ENCODE assay signal across 8 mouse cellular contexts in the genomic region with DNA sequence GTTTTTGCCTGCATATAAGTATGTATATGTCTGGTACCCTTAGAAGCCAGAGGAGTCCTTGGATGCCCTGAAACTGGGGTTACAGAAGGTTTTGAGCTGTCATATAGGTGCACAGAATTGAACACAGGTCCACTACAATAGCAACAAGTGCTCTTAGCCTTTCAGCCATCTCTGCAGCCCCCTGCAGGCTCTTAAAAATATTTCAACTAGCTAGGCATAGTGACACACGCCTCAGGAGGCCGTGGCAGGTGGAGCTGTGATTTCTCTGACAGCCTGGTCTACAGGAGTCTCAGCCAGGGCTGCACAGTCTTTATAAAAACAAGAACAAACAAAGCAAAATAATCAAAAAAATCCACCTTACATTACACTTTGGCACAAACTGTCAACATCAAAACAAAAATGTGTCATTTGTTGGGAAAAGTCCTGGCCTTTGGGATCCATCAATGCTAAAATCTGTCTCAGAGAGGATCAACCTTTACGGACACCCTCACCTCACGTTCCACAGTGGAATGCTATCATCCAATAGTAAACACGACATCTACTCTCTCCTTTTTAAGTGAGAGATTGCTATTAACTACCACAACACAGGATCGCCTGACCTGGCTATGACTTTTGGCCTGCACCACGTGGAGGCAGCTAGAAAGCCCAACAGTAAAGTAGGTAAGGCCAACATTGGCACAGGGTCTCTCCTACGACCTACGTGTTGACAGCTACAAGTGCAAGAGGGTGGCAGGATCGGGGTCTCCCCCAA. TPM values are rescaled to one million over a fixed set of nuclear protein-coding genes. Genes with fewer than 3 reads are reported as not detected.
DNase-seq lines count a peak whose midpoint lies in the region; ATAC-seq and TF ChIP-seq lines count a peak whose summit lies in the region.

No protein-coding gene starts in this region.

- peaks cover 18% of the 10 kb centered on the region for H3K36me3 ChIP-seq in heart, embryonic 15.5 days
- H3K36me3 ChIP-seq in limb, embryonic 12.5 days = peaks cover 31% of the 10 kb centered on the region
- H3K36me3 ChIP-seq in midbrain, postnatal 0 days (ENCODE audit: insufficient read depth, low read length) = peaks cover 10% of the 10 kb centered on the region

- intact Hi-C loops in heart, postnatal 25 days (cut with DNase I) = no loop called here

- no peaks in the 10 kb centered on the region for H3K27me3 ChIP-seq in heart, embryonic 15.5 days
- H3K27me3 ChIP-seq in limb, embryonic 12.5 days = no peaks in the 10 kb centered on the region
- H3K27me3 ChIP-seq in midbrain, postnatal 0 days (ENCODE audit: insufficient read depth, low read length) = no peaks in the 10 kb centered on the region

- WGBS in heart, embryonic 15.5 days = 2% methylated on average over 10 of the region's 10 CpGs
- 3% methylated on average over 10 of the region's 10 CpGs for WGBS in limb, embryonic 12.5 days
- WGBS in midbrain, postnatal 0 days = 5% methylated on average over 10 of the region's 10 CpGs

- no peaks in the 10 kb centered on the region for H3K9me3 ChIP-seq in heart, embryonic 15.5 days (replicated peaks)
- no peaks in the 10 kb centered on the region for H3K9me3 ChIP-seq in limb, embryonic 12.5 days
- H3K9me3 ChIP-seq in midbrain, postnatal 0 days (ENCODE audit: low read length) = no peaks in the 10 kb centered on the region

- DNase-seq in heart, postnatal 25 days (ENCODE audit: low spot score) = no peak
- DNase-seq in R1 (ENCODE audit: low read depth, low spot score) = peak; percentile 77
- peak; percentile 56 for DNase-seq in midbrain, postnatal 0 days (ENCODE audit: low spot score)
- no peak for DNase-seq in testis, postnatal 14 days (ENCODE audit: low spot score)
- no peak for DNase-seq in layer of hippocampus, postnatal 36 days

- peak overlapping the region; percentile 82 for H3K9ac ChIP-seq in heart, embryonic 15.5 days
- peak overlapping the region; percentile 76 for H3K9ac ChIP-seq in limb, embryonic 12.5 days (replicated peaks)
- H3K9ac ChIP-seq in midbrain, postnatal 0 days (replicated peaks; ENCODE audit: low read length, poor library complexity, severe bottlenecking) = peak overlapping the region; percentile 76

- H3K4me1 ChIP-seq in heart, embryonic 15.5 days (replicated peaks) = peaks cover 40% of the 10 kb centered on the region
- peaks cover 27% of the 10 kb centered on the region for H3K4me1 ChIP-seq in limb, embryonic 12.5 days (replicated peaks)
- H3K4me1 ChIP-seq in midbrain, postnatal 0 days (ENCODE audit: insufficient read depth, low read length) = peaks cover 10% of the 10 kb centered on the region

- peak; percentile 60 for TF ChIP-seq CTCF in midbrain, postnatal 0 days (IDR thresholded peaks at IDR 0.05)

- peak overlapping the region; percentile 82 for H3K4me3 ChIP-seq in heart, embryonic 15.5 days
- peak overlapping the region; percentile 89 for H3K4me3 ChIP-seq in limb, embryonic 12.5 days (replicated peaks)
- H3K4me3 ChIP-seq in midbrain, postnatal 0 days (ENCODE audit: low read depth, low read length) = peak overlapping the region; percentile 76

- ATAC-seq in heart, embryonic 15.5 days (replicated peaks; ENCODE audit: insufficient number of reproducible peaks, insufficient read depth, low FRiP score, low read depth) = no peak
- ATAC-seq in granulocyte monocyte progenitor cell, adult 5-6 weeks (replicated peaks; ENCODE audit: poor library complexity, severe bottlenecking) = peak; percentile 48
- no peak; the same call in 1 of the 2 replicates for ATAC-seq in limb, embryonic 12.5 days (ENCODE audit: insufficient number of reproducible peaks, insufficient read depth, low FRiP score, low TSS enrichment, low read depth)
- peak; percentile 34; the same call in 1 of the 2 replicates for ATAC-seq in midbrain, postnatal 0 days (ENCODE audit: low FRiP score)

- peak overlapping the region; percentile 95 for H3K4me2 ChIP-seq in heart, embryonic 15.5 days
- peak overlapping the region; percentile 97 for H3K4me2 ChIP-seq in limb, embryonic 12.5 days
- H3K4me2 ChIP-seq in midbrain, postnatal 0 days (ENCODE audit: low read depth, low read length, poor library complexity, severe bottlenecking) = peak overlapping the region; percentile 97

- peak overlapping the region; percentile 88 for H3K27ac ChIP-seq in heart, embryonic 15.5 days
- no peak overlapping the region for H3K27ac ChIP-seq in limb, embryonic 12.5 days
- H3K27ac ChIP-seq in midbrain, postnatal 0 days (ENCODE audit: low read depth, low read length) = 0 out of 2 replicates have a peak overlapping the region, but pooled peaks have one; percentile 18

RNA-seq across cellular contexts. Expression of gene Atad3a, which starts 0.9 kb away (rescaled TPM):
- 88.9 and 108 TPM in 2 replicates for polyA plus RNA-seq in heart, embryonic 15.5 days (2015; fragmentation: Nextera tagmentation; extraction: Ambion mirVana)
- 10 to 100 TPM; 49.6 to 50.3 TPM for total RNA-seq in heart, postnatal 25 days (2021)
- 66.8 and 134 TPM in 2 replicates for total RNA-seq in granulocyte monocyte progenitor cell, adult 5-6 weeks (2014; fragmentation: Nextera tagmentation)
- total RNA-seq in granulocyte monocyte progenitor cell, adult 5-6 weeks (2017) = 95.3 and 118 TPM in 2 replicates
- 104 and 108 TPM in 2 replicates for polyA plus RNA-seq in limb, embryonic 12.5 days (2016; fragmentation: Nextera tagmentation; extraction: Ambion mirVana)
- 52.6 and 69.1 TPM in 2 replicates for total RNA-seq in midbrain, postnatal 0 days (2014; rRNA removed)
- polyA plus RNA-seq in midbrain, postnatal 0 days (2015; fragmentation: Nextera tagmentation; extraction: Ambion mirVana) = 65.9 and 69.9 TPM in 2 replicates
- 10 to 100 TPM; 51.8 to 54.0 TPM for total RNA-seq in layer of hippocampus, postnatal 36 days (2021)

RNA-seq across cellular contexts. Expression of gene Vwa1, which starts 14.5 kb away (rescaled TPM):
- 5.9 and 7.8 TPM in 2 replicates for polyA plus RNA-seq in heart, embryonic 15.5 days (2015; fragmentation: Nextera tagmentation; extraction: Ambion mirVana)
- total RNA-seq in heart, postnatal 25 days (2021) = 1 to 10 TPM; 7.9 to 9.4 TPM
- total RNA-seq in granulocyte monocyte progenitor cell, adult 5-6 weeks (2014; fragmentation: Nextera tagmentation) = not detected in 2 replicates
- total RNA-seq in granulocyte monocyte progenitor cell, adult 5-6 weeks (2017) = 0.26 and 0.36 TPM in 2 replicates
- polyA plus RNA-seq in limb, embryonic 12.5 days (2016; fragmentation: Nextera tagmentation; extraction: Ambion mirVana) = 8.3 and 8.8 TPM in 2 replicates
- 42.1 and 42.5 TPM in 2 replicates for total RNA-seq in midbrain, postnatal 0 days (2014; rRNA removed)
- 25.5 and 28.7 TPM in 2 replicates for polyA plus RNA-seq in midbrain, postnatal 0 days (2015; fragmentation: Nextera tagmentation; extraction: Ambion mirVana)
- total RNA-seq in layer of hippocampus, postnatal 36 days (2021) = 10 to 100 TPM; 10.5 to 11.3 TPM

RNA-seq across cellular contexts. Expression of gene Tmem240, which starts 25.4 kb away (rescaled TPM):
- polyA plus RNA-seq in heart, embryonic 15.5 days (2015; fragmentation: Nextera tagmentation; extraction: Ambion mirVana) = 0.53 and 0.56 TPM in 2 replicates
- total RNA-seq in heart, postnatal 25 days (2021) = under 1 TPM; 0.60 to 0.87 TPM
- total RNA-seq in granulocyte monocyte progenitor cell, adult 5-6 weeks (2014; fragmentation: Nextera tagmentation) = 0.32 and 0.95 TPM in 2 replicates
- total RNA-seq in granulocyte monocyte progenitor cell, adult 5-6 weeks (2017) = 0.31 TPM in 1 of 2 replicates, not detected in the other
- 1.4 and 1.6 TPM in 2 replicates for polyA plus RNA-seq in limb, embryonic 12.5 days (2016; fragmentation: Nextera tagmentation; extraction: Ambion mirVana)
- total RNA-seq in midbrain, postnatal 0 days (2014; rRNA removed) = 51.0 and 78.0 TPM in 2 replicates
- polyA plus RNA-seq in midbrain, postnatal 0 days (2015; fragmentation: Nextera tagmentation; extraction: Ambion mirVana) = 34.9 and 37.9 TPM in 2 replicates
- 10 to 100 TPM; 34.7 to 35.1 TPM for total RNA-seq in layer of hippocampus, postnatal 36 days (2021)

RNA-seq across cellular contexts. Expression of gene Tmem88b, which starts 25.6 kb away (rescaled TPM):
- polyA plus RNA-seq in heart, embryonic 15.5 days (2015; fragmentation: Nextera tagmentation; extraction: Ambion mirVana) = 1.7 and 2.0 TPM in 2 replicates
- total RNA-seq in heart, postnatal 25 days (2021) = under 1 TPM; 0.75 to 0.84 TPM
- not detected in 2 replicates for total RNA-seq in granulocyte monocyte progenitor cell, adult 5-6 weeks (2014; fragmentation: Nextera tagmentation)
- not detected in 2 replicates for total RNA-seq in granulocyte monocyte progenitor cell, adult 5-6 weeks (2017)
- 0.50 and 0.91 TPM in 2 replicates for polyA plus RNA-seq in limb, embryonic 12.5 days (2016; fragmentation: Nextera tagmentation; extraction: Ambion mirVana)
- total RNA-seq in midbrain, postnatal 0 days (2014; rRNA removed) = 0.66 and 1.6 TPM in 2 replicates
- polyA plus RNA-seq in midbrain, postnatal 0 days (2015; fragmentation: Nextera tagmentation; extraction: Ambion mirVana) = 0.56 and 0.65 TPM in 2 replicates
- total RNA-seq in layer of hippocampus, postnatal 36 days (2021) = 10 to 100 TPM; 29.6 to 31.8 TPM

RNA-seq across cellular contexts. Expression of gene Ankrd65, which starts 30.2 kb away (rescaled TPM):
- 0.13 TPM in 1 of 2 replicates, not detected in the other for polyA plus RNA-seq in heart, embryonic 15.5 days (2015; fragmentation: Nextera tagmentation; extraction: Ambion mirVana)
- total RNA-seq in heart, postnatal 25 days (2021) = not detected
- not detected in 2 replicates for total RNA-seq in granulocyte monocyte progenitor cell, adult 5-6 weeks (2014; fragmentation: Nextera tagmentation)
- total RNA-seq in granulocyte monocyte progenitor cell, adult 5-6 weeks (2017) = not detected in 2 replicates
- 0.18 TPM in 1 of 2 replicates, not detected in the other for polyA plus RNA-seq in limb, embryonic 12.5 days (2016; fragmentation: Nextera tagmentation; extraction: Ambion mirVana)
- total RNA-seq in midbrain, postnatal 0 days (2014; rRNA removed) = not detected in 2 replicates
- not detected in 2 replicates for polyA plus RNA-seq in midbrain, postnatal 0 days (2015; fragmentation: Nextera tagmentation; extraction: Ambion mirVana)
- not detected for total RNA-seq in layer of hippocampus, postnatal 36 days (2021)

Comparison
In these comparisons a context has a peak if more than half of its experiments do, and no peak if none do; other contexts are left out.
1. ATAC-seq: peak in granulocyte monocyte progenitor cell, adult 5-6 weeks (single experiment) and midbrain, postnatal 0 days (single experiment); none in heart, embryonic 15.5 days (single experiment) and limb, embryonic 12.5 days (single experiment).
2. DNase-seq: peak in R1 (single experiment) and midbrain, postnatal 0 days (single experiment); none in heart, postnatal 25 days (single experiment), testis, postnatal 14 days (single experiment) and layer of hippocampus, postnatal 36 days (0 of 2).
3. RNA of gene Vwa1, which starts 14.5 kb away (total RNA-seq): 42.1 to 42.5 TPM in midbrain, postnatal 0 days, 10.5 to 11.3 TPM in layer of hippocampus, postnatal 36 days and 7.9 to 9.4 TPM in heart, postnatal 25 days; 0.26 to 0.36 TPM in granulocyte monocyte progenitor cell, adult 5-6 weeks; every median in the first group is over 4 times any median in the second.
4. RNA of gene Tmem240, which starts 25.4 kb away (total RNA-seq): 51.0 to 78.0 TPM in midbrain, postnatal 0 days and 34.7 to 35.1 TPM in layer of hippocampus, postnatal 36 days; 0.31 to 0.95 TPM in granulocyte monocyte progenitor cell, adult 5-6 weeks and 0.60 to 0.87 TPM in heart, postnatal 25 days; every median in the first group is over 10 times any median in the second.
5. Peak in every context shown above with its lines, with median percentiles within 50 percentile points of each other: H3K4me2 ChIP-seq, H3K4me3 ChIP-seq and H3K9ac ChIP-seq.